Mouse (Mus musculus) splenic B cell, adult 2 months (primary cell): Measurements from ENCODE around the gene Rpl14.

Experiments used
- DNase-seq: peaks from one replicate; pipeline ENCODE4 v3.0.0-alpha.2; 2011; ENCODE audit warnings: low read depth, low spot score
- H3K27me3 ChIP-seq: 2 replicates; pipeline ENCODE4 v1.6.1; 2012; ENCODE audit warnings: mild to moderate bottlenecking, low read length, moderate library complexity, mixed read lengths; ENCODE audit not compliant: control insufficient read depth, poor library complexity, insufficient read depth, severe bottlenecking
- H3K36me3 ChIP-seq: 2 replicates; pipeline ENCODE4 v1.6.1; 2012; ENCODE audit warnings: mild to moderate bottlenecking, low read length, moderate library complexity, mixed read lengths; ENCODE audit not compliant: control insufficient read depth, poor library complexity, insufficient read depth, severe bottlenecking

The Rpl14 gene

GRCm38 (mm10) chr9:120550778-120551177 lies 20.5 kb upstream of the Rpl14 start:
- no peaks in the 10 kb centered on the region for H3K36me3 ChIP-seq
- no peak for DNase-seq
- H3K27me3 ChIP-seq: no peaks in the 10 kb centered on the region

- no peak for DNase-seq
- Histone ChIP-seq H3K36me3 (no peaks in the 10 kb centered on the region), H3K27me3 (no peaks in the 10 kb centered on the region; the same call in 1 of the 2 replicates)
These were observed 7.7 kb upstream of the Rpl14 start for GRCm38 (mm10) chr9:120563590-120563989.

- H3K27me3 ChIP-seq: no peaks in the 10 kb centered on the region; the same call in 1 of the 2 replicates
- no peak for DNase-seq
These were observed 7.0 kb upstream of the Rpl14 start for GRCm38 (mm10) chr9:120564247-120564646.

GRCm38 (mm10) chr9:120566384-120566783 lies 4.9 kb upstream of the Rpl14 start:
- DNase-seq: no peak
- Histone ChIP-seq H3K36me3 (no peaks in the 10 kb centered on the region), H3K27me3 (no peaks in the 10 kb centered on the region; the same call in 1 of the 2 replicates)

More at GRCm38 (mm10) chr9:120564247-120564646, 7.0 kb upstream of the Rpl14 start:
- H3K36me3 ChIP-seq: no peaks in the 10 kb centered on the region

- Histone ChIP-seq H3K36me3 (no peaks in the 10 kb centered on the region; the same call in none of the 2 replicates), H3K27me3 (no peaks in the 10 kb centered on the region; the same call in 1 of the 2 replicates)
- DNase-seq: no peak
These were observed 2.3 kb upstream of the Rpl14 start for GRCm38 (mm10) chr9:120568917-120569316.

GRCm38 (mm10) chr9:120569721-120570333 lies 1.4 kb upstream of the Rpl14 start:
- H3K36me3 ChIP-seq: peaks cover 2% of the 10 kb centered on the region
- peak; percentile 58 for DNase-seq
- H3K27me3 ChIP-seq: no peaks in the 10 kb centered on the region; the same call in 1 of the 2 replicates

- DNase-seq: no peak
- H3K36me3 ChIP-seq: peaks cover 4% of the 10 kb centered on the region
- H3K27me3 ChIP-seq: no peaks in the 10 kb centered on the region; the same call in 1 of the 2 replicates
These were observed 914 bp upstream of the Rpl14 start for GRCm38 (mm10) chr9:120570334-120570725.

- H3K36me3 ChIP-seq: peaks cover 4% of the 10 kb centered on the region
- no peak for DNase-seq
- no peaks in the 10 kb centered on the region for H3K27me3 ChIP-seq
These were observed 545 bp downstream of the Rpl14 start for GRCm38 (mm10) chr9:120571593-120572385.

- Histone ChIP-seq H3K36me3 (peaks cover 4% of the 10 kb centered on the region), H3K27me3 (no peaks in the 10 kb centered on the region)
- peak; percentile 68 for DNase-seq
These were observed 4.8 kb downstream of the Rpl14 start for GRCm38 (mm10) chr9:120575748-120576661.

- H3K27me3 ChIP-seq: no peaks in the 10 kb centered on the region
- DNase-seq: no peak
These were observed 5.4 kb downstream of the Rpl14 start for GRCm38 (mm10) chr9:120576662-120577013.

GRCm38 (mm10) chr9:120577133-120577651 lies 5.9 kb downstream of the Rpl14 start:
- Histone ChIP-seq H3K27me3 (no peaks in the 10 kb centered on the region), H3K36me3 (peaks cover 4% of the 10 kb centered on the region)
- DNase-seq: peak; percentile 98

More at GRCm38 (mm10) chr9:120576662-120577013, 5.4 kb downstream of the Rpl14 start:
- H3K36me3 ChIP-seq: peaks cover 4% of the 10 kb centered on the region

- no peaks in the 10 kb centered on the region for H3K27me3 ChIP-seq
- H3K36me3 ChIP-seq: peaks cover 4% of the 10 kb centered on the region
- DNase-seq: peak; percentile 59
These were observed 6.6 kb downstream of the Rpl14 start for GRCm38 (mm10) chr9:120577706-120578405.

- DNase-seq: peak; percentile 64
These were observed 7.5 kb downstream of the Rpl14 start for GRCm38 (mm10) chr9:120578701-120579100.

GRCm38 (mm10) chr9:120579808-120580207 lies 8.6 kb downstream of the Rpl14 start:
- Histone ChIP-seq H3K36me3 (peaks cover 2% of the 10 kb centered on the region; the same call in 1 of the 2 replicates), H3K27me3 (no peaks in the 10 kb centered on the region)
- DNase-seq: no peak

More at GRCm38 (mm10) chr9:120578701-120579100, 7.5 kb downstream of the Rpl14 start:
- H3K27me3 ChIP-seq: no peaks in the 10 kb centered on the region
- peaks cover 4% of the 10 kb centered on the region; the same call in 1 of the 2 replicates for H3K36me3 ChIP-seq
